Mouse (Mus musculus): ENCODE data around the gene Psmd9. TPM values are rescaled to one million over a fixed set of nuclear protein-coding genes. Genes with fewer than 3 reads are reported as not detected.
A peak's percentile ranks its signal among the peaks of the same experiment; 100 is the strongest.

Gene Psmd9
- polyA plus RNA-seq, 1 experiment, result 30.6 TPM

DNA sequence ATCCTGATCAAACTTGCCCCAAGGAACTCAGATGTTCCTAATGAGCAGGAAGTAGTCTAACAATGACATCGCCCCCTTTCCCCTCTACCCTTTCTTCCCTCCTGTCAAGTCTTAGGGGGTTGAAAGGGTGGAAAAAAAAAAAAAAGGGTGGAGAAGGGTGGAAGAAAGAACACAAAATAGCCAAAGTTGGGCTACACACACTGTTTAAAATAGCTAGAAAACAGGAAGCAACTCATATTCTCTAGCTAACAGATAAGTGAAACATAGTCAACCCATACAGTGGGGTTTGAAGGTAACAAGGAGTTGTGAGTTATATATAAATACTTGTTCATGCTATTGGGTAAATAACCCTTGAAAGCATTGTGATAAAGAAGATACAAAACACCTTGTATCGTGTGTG is 63.0 kb downstream of the Psmd9 start:
- no peak for TF ChIP-seq E2F4 (IDR thresholded peaks at IDR 0.05; ENCODE audit: insufficient read depth)
- no peak for TF ChIP-seq MAX (IDR thresholded peaks at IDR 0.05; ENCODE audit: low read depth)
- TF ChIP-seq CEBPB (IDR thresholded peaks at IDR 0.05; ENCODE audit: insufficient read depth, poor library complexity, severe bottlenecking), result no peak
- TF ChIP-seq REST (IDR thresholded peaks at IDR 0.05; ENCODE audit: insufficient read depth, insufficient read length), result no peak
- no peak for TF ChIP-seq TCF12 (IDR thresholded peaks at IDR 0.05; ENCODE audit: insufficient read depth, poor library complexity, severe bottlenecking)
- no peak for TF ChIP-seq USF1 (IDR thresholded peaks at IDR 0.05; ENCODE audit: low read depth)
- Histone ChIP-seq H3K79me2 (ENCODE audit: control insufficient read depth, insufficient read depth) (peaks cover 18% of the 10 kb centered on the region), H3ac (ENCODE audit: control insufficient read depth, insufficient read length) (no peak overlapping the region), H3K27me3 (ENCODE audit: control insufficient read depth, insufficient read depth, insufficient read length) (no peaks in the 10 kb centered on the region), H3K36me3 (ENCODE audit: control insufficient read depth, insufficient read depth) (peaks cover 3% of the 10 kb centered on the region), H3K4me2 (ENCODE audit: low read depth) (no peak overlapping the region), H3K4me3 (no peak overlapping the region)

DNA sequence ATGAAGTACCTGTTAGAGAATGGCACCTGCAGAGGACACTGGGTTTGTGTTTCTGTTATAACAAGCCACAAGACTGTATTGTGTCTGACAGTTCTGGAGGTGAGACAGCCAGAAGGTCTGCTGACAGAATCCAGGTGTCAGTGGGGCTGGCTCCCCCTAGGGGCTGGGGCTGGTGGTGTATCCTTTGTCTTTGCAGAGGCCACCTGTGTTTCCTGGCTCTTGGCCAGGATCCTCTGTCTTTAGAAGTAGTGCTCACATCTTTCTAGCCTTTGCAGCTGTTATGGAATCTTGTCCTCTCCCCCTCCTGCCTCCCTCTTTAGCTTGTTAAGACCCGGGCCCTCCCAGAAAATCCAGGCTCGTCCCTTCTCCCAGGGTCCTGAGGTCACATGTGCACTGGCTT is 66.5 kb downstream of the Psmd9 start:
- peaks cover 6% of the 10 kb centered on the region for H3K36me3 ChIP-seq (ENCODE audit: control insufficient read depth, insufficient read depth)

DNA sequence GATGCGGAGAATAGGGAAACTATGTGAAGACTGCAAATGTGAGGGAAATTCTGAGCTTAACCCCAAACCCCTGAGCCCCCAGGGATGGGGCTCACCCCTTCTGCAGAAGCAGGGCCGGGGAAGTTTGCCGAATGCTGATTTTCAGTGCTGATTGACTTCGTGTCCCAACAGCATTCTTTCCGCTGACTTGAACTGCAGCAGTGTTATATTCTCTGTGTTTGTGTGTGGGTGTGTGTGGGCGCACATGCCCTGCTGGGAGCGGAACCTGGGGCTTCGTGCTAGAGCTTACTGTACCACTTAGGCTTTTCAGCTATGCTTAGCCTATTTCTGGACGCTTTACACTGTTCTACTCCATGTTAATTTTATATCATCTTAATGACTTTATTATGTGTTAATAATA is 67.2 kb downstream of the Psmd9 start:
- Histone ChIP-seq H3K36me3 (ENCODE audit: control insufficient read depth, insufficient read depth) (peaks cover 4% of the 10 kb centered on the region), H3ac (ENCODE audit: control insufficient read depth, insufficient read length) (no peak overlapping the region), H3K27me3 (ENCODE audit: control insufficient read depth, insufficient read depth, insufficient read length) (no peaks in the 10 kb centered on the region), H3K79me2 (ENCODE audit: control insufficient read depth, insufficient read depth) (peaks cover 4% of the 10 kb centered on the region), H3K4me3 (no peak overlapping the region), H3K4me2 (ENCODE audit: low read depth) (no peak overlapping the region)
- no peak for TF ChIP-seq POLR2A (IDR thresholded peaks at IDR 0.05; ENCODE audit: insufficient read length, low read depth)

More for the DNA sequence above, 66.5 kb downstream of the Psmd9 start:
- no peak overlapping the region for H3ac ChIP-seq (ENCODE audit: control insufficient read depth, insufficient read length)
- no peak overlapping the region for H3K4me3 ChIP-seq
- peaks cover 6% of the 10 kb centered on the region for H3K79me2 ChIP-seq (ENCODE audit: control insufficient read depth, insufficient read depth)
- no peaks in the 10 kb centered on the region for H3K27me3 ChIP-seq (ENCODE audit: control insufficient read depth, insufficient read depth, insufficient read length)
- no peak for TF ChIP-seq CEBPB (IDR thresholded peaks at IDR 0.05; ENCODE audit: insufficient read depth, poor library complexity, severe bottlenecking)
- TF ChIP-seq USF1 (IDR thresholded peaks at IDR 0.05; ENCODE audit: low read depth), result no peak
- no peak for TF ChIP-seq E2F4 (IDR thresholded peaks at IDR 0.05; ENCODE audit: insufficient read depth)
- TF ChIP-seq MYOG (IDR thresholded peaks at IDR 0.05; ENCODE audit: control insufficient read depth in 1 of 3, insufficient read depth in 1 of 3, insufficient read length in 2 of 3, low read depth in 2 of 3), result peak in 2 of 3 experiments; percentile 19 to 60
- no peak for TF ChIP-seq POLR2AphosphoS2 (IDR thresholded peaks at IDR 0.05; ENCODE audit: insufficient read length, low read depth)
- no peak for TF ChIP-seq REST (IDR thresholded peaks at IDR 0.05; ENCODE audit: insufficient read depth, insufficient read length)
- TF ChIP-seq MAX (IDR thresholded peaks at IDR 0.05; ENCODE audit: low read depth), result no peak
- TF ChIP-seq MYOD1 (IDR thresholded peaks at IDR 0.05; ENCODE audit: control insufficient read depth in 1 of 3, insufficient read length in 2 of 3, low read depth in 2 of 3), result peak in 2 of 3 experiments; percentile 35 to 56
- no peak for TF ChIP-seq TCF12 (IDR thresholded peaks at IDR 0.05; ENCODE audit: insufficient read depth, poor library complexity, severe bottlenecking)
- TF ChIP-seq TCF3 (IDR thresholded peaks at IDR 0.05; ENCODE audit: insufficient read length, low read depth), result no peak
- no peak for TF ChIP-seq POLR2A (IDR thresholded peaks at IDR 0.05; ENCODE audit: insufficient read length, low read depth)
- TF ChIP-seq SRF (IDR thresholded peaks at IDR 0.05; ENCODE audit: control insufficient read depth, insufficient read length, low read depth), result no peak
- no peak overlapping the region for H3K4me2 ChIP-seq (ENCODE audit: low read depth)

GRCm38 (mm10) chr5:123239501-123239900 is 70.3 kb downstream of the Psmd9 start:
- no peaks in the 10 kb centered on the region for H3K79me2 ChIP-seq (ENCODE audit: control insufficient read depth, insufficient read depth)
- TF ChIP-seq TCF12 (IDR thresholded peaks at IDR 0.05; ENCODE audit: insufficient read depth, poor library complexity, severe bottlenecking) (no peak), E2F4 (IDR thresholded peaks at IDR 0.05; ENCODE audit: insufficient read depth) (no peak), SRF (IDR thresholded peaks at IDR 0.05; ENCODE audit: control insufficient read depth, insufficient read length, low read depth) (no peak), MYOD1 (IDR thresholded peaks at IDR 0.05; ENCODE audit: control insufficient read depth in 1 of 3, insufficient read length in 2 of 3, low read depth in 2 of 3) (no peak), POLR2A (IDR thresholded peaks at IDR 0.05; ENCODE audit: insufficient read length, low read depth) (no peak), TCF3 (IDR thresholded peaks at IDR 0.05; ENCODE audit: insufficient read length, low read depth) (no peak)
- no peak overlapping the region for H3K4me2 ChIP-seq (ENCODE audit: low read depth)
- H3K36me3 ChIP-seq (ENCODE audit: control insufficient read depth, insufficient read depth), result peaks cover 10% of the 10 kb centered on the region
- no peaks in the 10 kb centered on the region for H3K27me3 ChIP-seq (ENCODE audit: control insufficient read depth, insufficient read depth, insufficient read length)
- H3K4me3 ChIP-seq, result no peak overlapping the region
- no peak overlapping the region for H3ac ChIP-seq (ENCODE audit: control insufficient read depth, insufficient read length)

DNA sequence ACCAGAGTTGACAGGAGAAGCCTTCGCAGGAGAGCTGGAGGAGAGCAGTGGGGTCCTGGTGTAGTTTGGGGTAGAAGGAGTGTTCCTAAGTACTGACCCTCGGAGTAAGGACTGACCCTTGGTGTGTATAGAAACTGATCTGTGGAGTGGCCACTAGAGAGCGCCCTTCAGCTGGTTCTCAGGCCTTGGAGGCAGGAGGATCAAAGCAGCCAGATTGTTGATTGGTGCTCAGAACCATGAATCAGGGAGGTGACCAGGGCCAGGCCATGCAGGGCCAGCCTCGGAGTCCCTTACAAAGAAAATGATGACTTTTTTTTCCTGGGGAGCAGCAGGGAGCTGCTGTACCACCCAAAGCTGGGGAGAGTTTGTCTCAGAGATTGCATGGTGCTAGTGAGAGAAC is 76.3 kb downstream of the Psmd9 start:
- H3ac ChIP-seq (ENCODE audit: control insufficient read depth, insufficient read length), result no peak overlapping the region
- H3K4me3 ChIP-seq, result no peak overlapping the region
- no peaks in the 10 kb centered on the region for H3K79me2 ChIP-seq (ENCODE audit: control insufficient read depth, insufficient read depth)
- H3K36me3 ChIP-seq (ENCODE audit: control insufficient read depth, insufficient read depth), result peaks cover 6% of the 10 kb centered on the region
- no peaks in the 10 kb centered on the region for H3K27me3 ChIP-seq (ENCODE audit: control insufficient read depth, insufficient read depth, insufficient read length)
- no peak for TF ChIP-seq POLR2AphosphoS2 (IDR thresholded peaks at IDR 0.05; ENCODE audit: insufficient read length, low read depth)
- TF ChIP-seq E2F4 (IDR thresholded peaks at IDR 0.05; ENCODE audit: insufficient read depth), result no peak
- TF ChIP-seq SRF (IDR thresholded peaks at IDR 0.05; ENCODE audit: control insufficient read depth, insufficient read length, low read depth), result no peak
- no peak for TF ChIP-seq MYOD1 (IDR thresholded peaks at IDR 0.05; ENCODE audit: control insufficient read depth in 1 of 3, insufficient read length in 2 of 3, low read depth in 2 of 3)
- no peak for TF ChIP-seq USF1 (IDR thresholded peaks at IDR 0.05; ENCODE audit: low read depth)
- H3K4me2 ChIP-seq (ENCODE audit: low read depth), result no peak overlapping the region

DNA sequence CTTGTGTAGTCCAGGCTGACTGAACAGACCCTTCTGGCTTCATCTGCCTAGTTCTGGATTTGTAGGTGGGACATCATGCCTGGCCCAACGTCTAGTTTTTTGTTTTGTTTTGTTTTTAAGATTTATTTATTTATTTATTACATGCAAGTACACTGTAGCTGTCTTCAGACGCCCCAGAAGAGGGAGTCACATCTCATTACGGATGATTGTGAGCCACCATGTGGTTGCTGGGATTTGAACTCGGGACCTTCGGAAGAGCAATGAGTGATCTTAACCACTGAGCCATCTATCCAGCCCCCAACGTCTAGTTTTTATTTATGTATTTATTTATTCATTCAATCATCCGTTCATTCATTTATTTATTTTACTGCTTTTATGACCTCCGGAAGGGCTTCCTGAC is 82.2 kb downstream of the Psmd9 start:
- Histone ChIP-seq H3ac (ENCODE audit: control insufficient read depth, insufficient read length) (no peak overlapping the region), H3K36me3 (ENCODE audit: control insufficient read depth, insufficient read depth) (no peaks in the 10 kb centered on the region), H3K4me3 (no peak overlapping the region), H3K27me3 (ENCODE audit: control insufficient read depth, insufficient read depth, insufficient read length) (no peaks in the 10 kb centered on the region), H3K4me2 (ENCODE audit: low read depth) (no peak overlapping the region), H3K79me2 (ENCODE audit: control insufficient read depth, insufficient read depth) (no peaks in the 10 kb centered on the region)
- no peak for TF ChIP-seq REST (IDR thresholded peaks at IDR 0.05; ENCODE audit: insufficient read depth, insufficient read length)
- TF ChIP-seq MYOG (IDR thresholded peaks at IDR 0.05; ENCODE audit: control insufficient read depth in 1 of 3, insufficient read depth in 1 of 3, insufficient read length in 2 of 3, low read depth in 2 of 3), result no peak
- TF ChIP-seq TCF12 (IDR thresholded peaks at IDR 0.05; ENCODE audit: insufficient read depth, poor library complexity, severe bottlenecking), result no peak
- no peak for TF ChIP-seq CEBPB (IDR thresholded peaks at IDR 0.05; ENCODE audit: insufficient read depth, poor library complexity, severe bottlenecking)
- TF ChIP-seq SRF (IDR thresholded peaks at IDR 0.05; ENCODE audit: control insufficient read depth, insufficient read length, low read depth), result no peak
- TF ChIP-seq TCF3 (IDR thresholded peaks at IDR 0.05; ENCODE audit: insufficient read length, low read depth), result no peak
- TF ChIP-seq MYOD1 (IDR thresholded peaks at IDR 0.05; ENCODE audit: control insufficient read depth in 1 of 3, insufficient read length in 2 of 3, low read depth in 2 of 3), result no peak
- TF ChIP-seq E2F4 (IDR thresholded peaks at IDR 0.05; ENCODE audit: insufficient read depth), result no peak
- no peak for TF ChIP-seq MAX (IDR thresholded peaks at IDR 0.05; ENCODE audit: low read depth)
- TF ChIP-seq USF1 (IDR thresholded peaks at IDR 0.05; ENCODE audit: low read depth), result no peak
- no peak for TF ChIP-seq POLR2AphosphoS2 (IDR thresholded peaks at IDR 0.05; ENCODE audit: insufficient read length, low read depth)
- TF ChIP-seq POLR2A (IDR thresholded peaks at IDR 0.05; ENCODE audit: insufficient read length, low read depth), result no peak
